Mouse (Mus musculus) MEL-GATA-1-ER (cell line): ENCODE measurements around the gene Nfx1.
"Not testable (repeated sequence)": the region's sequence is repeated elsewhere in the genome, so short reads cannot be mapped to it uniquely, and the experiment has no call there.

Experiments used
- DNase-seq: peaks from one replicate; pipeline ENCODE4 v3.0.0-alpha.2; 2012; ENCODE audit warnings: low read depth; ENCODE audit errors: extremely low read depth

Gene Nfx1

GRCm38 (mm10) chr4:40970842-40971701 lies at the start of gene Nfx1:
Nfx1 (plus strand) TSS chr4:40970906.
- DNase-seq, result peak; percentile 88

- DNase-seq, result no peak
These were observed 49.4 kb upstream of the Nfx1 start for GRCm38 (mm10) chr4:40921288-40921687.

GRCm38 (mm10) chr4:40923087-40923651 lies 47.5 kb upstream of the Nfx1 start:
- no peak for DNase-seq

- no peak for DNase-seq
These were observed 45.1 kb upstream of the Nfx1 start for GRCm38 (mm10) chr4:40925568-40925967.

GRCm38 (mm10) chr4:40929046-40929445 lies 41.7 kb upstream of the Nfx1 start:
- DNase-seq, result no peak

- no peak for DNase-seq
These were observed 37.0 kb upstream of the Nfx1 start for GRCm38 (mm10) chr4:40933694-40934093.

- DNase-seq, result not testable (repeated sequence)
These were observed 36.3 kb upstream of the Nfx1 start for GRCm38 (mm10) chr4:40934369-40934768.

- no peak for DNase-seq
These were observed 34.4 kb upstream of the Nfx1 start for GRCm38 (mm10) chr4:40936175-40936839.

- no peak for DNase-seq
These were observed 31.9 kb upstream of the Nfx1 start for GRCm38 (mm10) chr4:40938793-40939192.

GRCm38 (mm10) chr4:40943651-40944050 lies 27.1 kb upstream of the Nfx1 start:
- DNase-seq, result no peak

GRCm38 (mm10) chr4:40946516-40947121 lies 24.1 kb upstream of the Nfx1 start:
- peak; percentile 30 for DNase-seq

- DNase-seq, result no peak
These were observed 23.0 kb upstream of the Nfx1 start for GRCm38 (mm10) chr4:40947565-40948159.

GRCm38 (mm10) chr4:40948160-40948708 lies 22.5 kb upstream of the Nfx1 start, which contains the start of the genes Bag1 and Chmp5:
Bag1 (minus strand) TSS chr4:40948294.
Chmp5 (plus strand) TSS chr4:40948407.
- peak; percentile 93 for DNase-seq

- DNase-seq, result peak; percentile 44
These were observed 17.2 kb upstream of the Nfx1 start for GRCm38 (mm10) chr4:40953521-40953920.

GRCm38 (mm10) chr4:40955942-40956341 lies 14.8 kb upstream of the Nfx1 start:
- peak; percentile 39 for DNase-seq

GRCm38 (mm10) chr4:40963536-40963935 lies 7.2 kb upstream of the Nfx1 start:
- no peak for DNase-seq

- no peak for DNase-seq
These were observed 1.5 kb upstream of the Nfx1 start for GRCm38 (mm10) chr4:40969161-40969560.

GRCm38 (mm10) chr4:40969781-40970591 lies 720 bp upstream of the Nfx1 start:
- no peak for DNase-seq

GRCm38 (mm10) chr4:40970592-40970841 lies 189 bp upstream of the Nfx1 start:
- DNase-seq, result no peak

- peak; percentile 64 for DNase-seq
These were observed 1.0 kb downstream of the Nfx1 start for GRCm38 (mm10) chr4:40971744-40972143.
